Mouse (Mus musculus) hindbrain, embryonic 14.5 days (tissue): ENCODE results near the gene Cox16. TPM values are rescaled to one million over a fixed set of nuclear protein-coding genes. Genes with fewer than 3 reads are reported as not detected.

ENCODE experiments used
- polyA plus RNA-seq: library from polyadenylated mRNA; unstranded; fragments of >200 nt; fragmentation: Nextera tagmentation; extraction: Ambion mirVana; gene quantifications from 2 replicates; pipeline ENCODE4 v1.2.1, GENCODE M21; 2014

Gene Cox16
- polyA plus RNA-seq, 1 experiment from 2014 or later: 136 TPM

Other genes with a start within 250 kb of the Cox16 start
- gene Slc8a3, start 151.9 kb downstream of the Cox16 start, polyA plus RNA-seq: 12.1 and 13.9 TPM in 2 replicates
- gene Gm4787, start 105.7 kb downstream of the Cox16 start, polyA plus RNA-seq: 0.37 and 0.58 TPM in 2 replicates
- gene Adam4, start 63.2 kb downstream of the Cox16 start, polyA plus RNA-seq: 0.27 and 0.41 TPM in 2 replicates
- gene Gm20498, start 47.8 kb upstream of the Cox16 start, polyA plus RNA-seq: 41.7 and 42.0 TPM in 2 replicates
- gene Synj2bp, start 47.8 kb upstream of the Cox16 start, polyA plus RNA-seq: 32.0 and 37.6 TPM in 2 replicates
- gene Adam21, start 83.3 kb upstream of the Cox16 start, polyA plus RNA-seq: 0.90 and 1.1 TPM in 2 replicates
- gene Med6, start 109.9 kb upstream of the Cox16 start, polyA plus RNA-seq: 39.4 and 45.7 TPM in 2 replicates
- gene Ttc9, start 146.1 kb upstream of the Cox16 start, polyA plus RNA-seq: 13.0 and 17.5 TPM in 2 replicates